Mouse (Mus musculus) layer of hippocampus, postnatal 14 days (tissue): ENCODE results near the gene Cdc20b. TPM values are rescaled to one million over a fixed set of nuclear protein-coding genes. Genes with fewer than 3 reads are reported as not detected.
A peak's percentile ranks its signal among the peaks of the same experiment; 100 is the strongest.

ENCODE experiments used
- DNase-seq, 2 experiments: peaks; one replicate each; pipeline ENCODE4 v3.0.0; 2021 to 2022; ENCODE audit warnings: low spot score in 2 of 2, mixed read lengths in 1 of 2
- total RNA-seq, 2 experiments: library from RNA; stranded (reverse); gene quantifications; 2 replicates each; pipeline ENCODE4 v1.2.3; 2021

Cdc20b gene
- total RNA-seq, 2 experiments from 2014 or later, result 0.21 TPM; not detected in 1

DNA sequence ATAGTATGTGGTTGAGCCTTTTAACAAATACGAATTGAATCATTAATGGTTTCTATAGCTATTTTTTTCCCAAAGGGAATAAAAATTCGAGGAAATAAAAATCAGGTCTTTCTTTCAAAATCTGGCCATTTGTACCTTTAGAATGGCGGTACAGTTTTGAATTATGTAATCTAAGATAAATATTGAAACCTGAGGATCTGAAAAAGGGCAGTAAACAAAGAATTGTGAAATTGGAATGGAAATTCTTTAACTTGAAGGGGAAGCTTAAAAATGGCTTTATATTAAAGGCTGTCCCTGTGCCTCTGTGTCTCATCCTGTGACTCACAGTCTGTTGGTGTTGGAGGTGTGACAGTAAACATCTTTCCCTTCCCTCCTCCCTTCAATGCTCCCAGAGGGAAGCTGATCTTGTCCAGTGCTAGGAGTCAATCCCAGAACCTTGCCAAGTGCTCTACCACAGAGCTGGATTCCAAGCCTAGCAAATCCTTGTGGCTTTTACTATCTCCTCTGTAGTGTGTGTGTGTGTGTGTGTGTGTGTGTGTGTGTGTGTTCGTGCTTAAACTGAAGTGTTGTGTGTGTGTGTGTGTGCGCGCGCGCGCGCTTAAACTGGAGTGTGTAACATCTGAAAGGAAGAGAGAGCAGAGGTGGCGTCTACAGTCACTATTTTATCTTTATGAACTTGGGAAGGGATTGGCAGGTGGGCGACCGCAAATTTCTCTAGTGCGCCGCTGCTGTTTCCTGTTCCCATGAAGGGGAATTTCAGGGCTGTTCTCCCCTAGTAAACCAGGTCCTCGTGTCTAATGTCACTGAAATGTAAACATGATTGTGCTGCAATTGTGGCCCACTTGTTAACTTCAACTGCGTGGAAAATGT is 11.4 kb upstream of the Cdc20b start:
- no peak for DNase-seq

DNA sequence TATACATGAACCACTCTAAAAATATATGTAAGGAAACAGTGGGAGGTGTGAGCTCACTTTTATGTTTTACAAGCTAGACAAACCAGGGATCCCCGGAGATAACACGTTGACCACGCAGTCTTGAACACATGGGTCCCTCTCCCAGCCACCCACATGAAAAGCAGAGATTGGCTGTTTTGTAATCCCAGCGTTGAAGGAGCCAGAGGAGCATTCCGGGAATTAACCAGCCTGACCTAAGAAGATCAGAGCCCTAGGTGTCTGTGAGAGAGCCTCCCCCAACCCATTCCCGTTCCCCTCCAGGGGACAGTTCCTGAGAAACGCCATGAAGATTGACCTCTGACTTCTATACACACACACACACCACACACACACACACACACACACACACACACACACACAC is 3.6 kb upstream of the Cdc20b start:
- no peak for DNase-seq

DNA sequence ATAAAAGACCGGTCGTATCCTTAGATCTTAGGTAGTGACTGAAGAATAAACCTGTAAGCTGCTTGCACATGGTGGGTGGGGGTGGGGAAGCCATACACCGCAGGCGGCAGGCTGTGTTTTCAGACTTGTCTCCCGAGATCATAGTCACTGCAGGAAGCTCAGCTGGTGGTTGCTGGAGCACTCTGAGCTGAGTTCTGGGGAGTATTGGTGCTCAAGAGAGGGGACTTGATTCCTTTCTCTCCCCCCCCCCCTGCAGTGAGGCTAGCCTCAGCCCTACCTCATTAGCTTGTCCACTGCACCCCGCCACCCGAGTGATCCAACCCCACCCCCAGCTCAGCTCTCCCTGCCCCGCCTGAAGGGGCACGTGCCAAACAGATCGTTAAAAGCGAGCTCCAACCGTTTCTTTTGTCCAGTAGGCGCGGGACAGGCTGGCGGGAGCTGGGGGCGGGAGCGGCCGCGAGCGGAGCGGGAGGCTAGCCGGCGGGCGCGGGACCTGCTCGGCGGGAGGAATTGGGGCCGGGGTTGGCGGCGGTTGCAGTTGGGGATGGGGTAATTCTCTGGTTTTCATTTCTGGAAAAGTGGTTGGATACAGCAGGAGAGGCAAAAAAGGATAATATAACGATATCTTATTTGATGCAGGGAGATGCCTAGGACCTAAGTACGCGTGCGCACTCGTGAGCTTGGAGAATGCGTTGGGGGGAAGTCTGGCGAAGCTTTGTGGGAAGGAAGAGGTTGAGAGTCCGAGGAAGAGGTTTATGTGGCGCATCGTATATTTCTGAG is 2.9 kb upstream of the Cdc20b start:
- DNase-seq, result no peak

DNA sequence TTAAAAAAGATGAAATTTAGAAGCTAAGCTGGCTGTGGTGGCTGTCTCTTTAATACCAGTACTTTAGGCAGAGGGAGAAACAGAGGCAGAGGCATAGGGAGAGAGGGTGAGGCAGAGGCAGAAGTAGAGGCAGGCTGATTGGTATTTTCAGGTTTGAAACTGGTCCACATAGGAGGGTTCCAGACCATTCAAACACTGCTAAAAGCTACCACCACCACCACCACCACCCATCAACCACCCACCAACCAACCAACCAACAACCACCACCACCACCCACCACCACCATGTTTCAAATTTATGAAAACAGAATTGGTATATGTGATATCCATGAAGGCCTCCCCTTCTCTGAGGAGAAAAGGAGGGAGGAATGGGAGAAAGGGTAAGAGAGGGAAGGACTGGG is 2.1 kb upstream of the Cdc20b start:
- no peak for DNase-seq

DNA sequence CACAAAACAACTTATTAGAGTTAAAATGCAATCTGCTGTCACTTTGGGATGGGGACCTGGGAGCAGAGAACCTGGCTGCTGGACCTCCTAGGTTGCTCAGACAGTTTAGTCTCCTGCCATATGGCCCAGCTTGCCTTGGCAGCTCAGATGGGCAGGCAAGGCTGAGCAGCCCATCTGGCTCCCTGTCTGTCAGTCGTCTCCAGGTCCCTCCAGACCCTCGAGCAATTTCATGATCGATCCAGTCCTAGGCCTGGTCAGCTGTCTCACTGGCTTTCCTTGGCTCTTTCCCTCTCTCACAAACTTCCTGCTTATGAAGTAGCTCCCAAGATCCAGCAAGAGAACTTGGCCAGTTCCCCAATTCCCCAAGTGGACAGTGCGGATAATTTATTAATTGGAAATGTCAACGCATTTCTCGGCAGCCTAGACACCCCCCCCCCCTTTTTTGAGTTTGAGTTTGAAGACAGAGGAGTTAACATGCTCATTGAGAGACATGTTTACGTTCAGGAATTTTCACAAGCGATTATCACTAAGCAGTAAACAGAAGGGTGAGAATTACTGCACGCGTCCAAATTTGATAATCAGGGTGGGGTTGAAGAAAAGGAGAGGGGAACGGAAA is 532 bp upstream of the Cdc20b start:
- no peak for DNase-seq

DNA sequence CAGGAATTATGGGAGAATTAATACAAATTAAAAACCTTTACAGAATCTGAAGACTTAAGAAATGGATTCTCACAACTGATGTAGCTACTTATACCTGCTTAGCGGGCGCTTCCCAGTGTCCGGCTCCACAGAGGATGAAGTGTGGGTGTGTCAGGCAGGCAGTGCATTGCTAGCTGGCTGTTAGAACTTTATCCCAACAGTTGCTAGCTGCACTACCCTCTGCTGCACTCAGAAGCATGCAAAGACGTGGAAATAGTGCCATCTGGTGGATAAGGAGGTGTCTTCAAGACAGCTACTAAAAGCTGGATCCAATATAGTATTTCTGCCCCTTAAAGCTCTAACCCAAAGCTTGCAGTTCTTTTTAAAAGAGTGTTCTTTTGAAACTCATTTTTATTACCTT is 941 bp downstream of the Cdc20b start:
- DNase-seq, result peak; percentile 58 to 90

DNA sequence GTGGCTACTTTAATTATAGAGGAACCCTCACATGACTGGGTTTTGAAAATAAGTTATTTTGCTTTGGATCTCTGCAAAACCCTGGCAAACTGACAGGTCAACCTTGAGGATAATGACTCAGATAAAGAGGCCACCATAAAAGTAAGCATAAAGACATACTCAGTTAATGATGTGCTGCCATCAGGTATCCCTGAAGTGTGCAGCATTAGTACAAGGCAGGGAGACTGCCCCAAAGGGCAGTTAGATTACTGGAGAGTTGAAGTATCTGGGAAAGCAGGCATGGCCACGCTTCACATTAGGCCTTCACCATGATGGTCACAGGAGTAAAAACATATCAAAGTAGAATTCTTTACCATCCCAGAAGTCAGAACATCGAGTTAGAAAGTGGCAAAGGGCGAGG is 10.0 kb downstream of the Cdc20b start:
- no peak for DNase-seq

DNA sequence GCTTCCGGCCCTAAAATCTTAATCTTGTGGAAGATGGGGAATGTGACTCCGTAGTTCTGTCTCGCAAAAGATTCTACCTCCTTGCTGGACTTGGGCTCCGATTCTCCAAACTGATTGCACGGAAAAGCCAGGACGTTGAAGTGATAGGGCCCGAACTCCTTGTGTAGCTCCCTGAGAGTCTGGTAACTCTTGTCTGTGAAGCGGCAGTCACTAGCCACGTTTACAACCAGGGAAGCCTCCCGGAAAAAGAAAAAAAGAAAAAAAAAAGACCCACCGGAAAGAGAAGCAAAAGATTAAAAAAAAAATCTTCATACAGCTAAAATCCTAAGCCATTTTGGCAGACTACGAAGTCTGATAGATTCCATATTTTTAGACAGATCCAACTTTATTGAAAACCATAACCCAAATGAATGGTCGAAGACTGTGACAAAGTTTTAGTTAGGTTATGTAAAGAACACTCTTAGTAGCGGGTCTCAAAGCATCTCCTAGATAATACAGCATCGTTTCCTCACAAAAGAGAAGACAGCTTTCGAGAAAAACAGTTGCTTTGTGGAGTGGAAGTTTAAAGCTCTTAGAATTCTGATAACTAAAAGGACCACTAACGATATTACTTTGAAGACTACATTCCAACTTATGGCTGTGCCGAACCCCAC is 10.7 kb downstream of the Cdc20b start:
- no peak for DNase-seq

DNA sequence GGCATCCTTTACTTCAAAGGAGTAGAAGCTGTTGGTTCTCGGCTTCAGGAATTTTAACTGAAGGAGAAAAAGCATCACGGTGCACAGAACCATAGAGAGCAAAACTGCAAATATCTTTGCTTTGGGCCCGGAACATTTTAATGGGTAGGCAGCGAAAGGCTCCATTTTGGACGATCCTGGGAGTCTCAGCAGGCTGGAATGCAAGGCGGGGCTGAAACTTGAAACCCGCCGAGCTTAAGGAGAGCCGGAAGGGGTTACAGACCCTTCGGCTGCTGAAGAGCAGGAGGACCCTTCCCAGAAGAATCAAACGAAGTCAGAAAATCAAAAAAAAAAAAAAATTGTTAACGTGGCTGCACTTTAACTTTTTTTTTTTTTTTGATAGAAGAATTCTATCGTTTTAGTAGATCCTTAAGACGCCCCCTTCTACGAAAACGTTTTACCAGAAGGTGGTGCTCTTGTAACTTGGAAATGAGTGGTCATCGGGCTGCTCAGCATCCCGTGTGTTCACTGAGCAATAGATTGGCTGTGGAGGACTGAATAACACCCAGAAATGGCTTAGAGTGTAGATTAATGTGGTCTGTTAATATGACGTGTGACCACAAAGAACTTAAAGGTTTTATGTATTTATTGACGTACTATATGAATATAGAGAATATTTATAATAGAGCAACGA is 11.4 kb downstream of the Cdc20b start, which contains the start of gene Gpx8:
TSS of gene Gpx8 (minus strand) at position 200 of the 673 bp plus-strand sequence.
- DNase-seq, result peak; percentile 17 to 50

DNA sequence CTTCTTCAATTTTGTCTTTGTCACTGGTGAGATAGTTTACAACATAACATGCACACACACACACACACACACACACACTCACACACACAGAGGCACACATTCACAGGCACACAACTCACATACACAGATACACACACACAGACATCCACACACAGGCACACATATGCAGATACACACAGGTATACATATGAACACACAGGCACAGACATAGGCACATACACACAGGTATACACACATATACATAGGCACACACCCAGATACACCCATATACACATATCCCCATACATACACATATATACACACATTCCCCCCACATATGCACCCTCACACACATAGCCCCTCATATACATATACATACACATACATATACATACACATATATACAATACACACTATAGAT is 12.1 kb downstream of the Cdc20b start:
- no peak for DNase-seq

DNA sequence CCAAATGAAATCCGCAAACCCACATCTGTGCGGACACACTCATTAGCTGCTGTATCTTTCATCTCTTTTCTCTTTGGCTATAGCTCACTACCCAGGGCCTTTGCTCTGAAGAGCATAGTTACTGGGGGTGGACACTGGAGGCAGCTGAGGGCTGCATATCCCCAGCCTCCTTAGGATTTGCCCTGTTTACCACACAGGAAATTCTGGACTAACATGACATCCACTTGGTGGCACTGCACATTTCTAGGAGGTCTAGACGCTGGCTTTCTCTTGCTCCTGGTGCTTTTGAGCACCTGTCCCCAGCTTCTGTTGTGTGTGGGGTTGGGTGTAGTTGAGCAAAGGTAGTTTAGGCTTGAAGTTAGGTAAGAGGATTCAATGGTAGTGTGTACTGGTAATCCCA is 12.7 kb downstream of the Cdc20b start:
- no peak for DNase-seq

DNA sequence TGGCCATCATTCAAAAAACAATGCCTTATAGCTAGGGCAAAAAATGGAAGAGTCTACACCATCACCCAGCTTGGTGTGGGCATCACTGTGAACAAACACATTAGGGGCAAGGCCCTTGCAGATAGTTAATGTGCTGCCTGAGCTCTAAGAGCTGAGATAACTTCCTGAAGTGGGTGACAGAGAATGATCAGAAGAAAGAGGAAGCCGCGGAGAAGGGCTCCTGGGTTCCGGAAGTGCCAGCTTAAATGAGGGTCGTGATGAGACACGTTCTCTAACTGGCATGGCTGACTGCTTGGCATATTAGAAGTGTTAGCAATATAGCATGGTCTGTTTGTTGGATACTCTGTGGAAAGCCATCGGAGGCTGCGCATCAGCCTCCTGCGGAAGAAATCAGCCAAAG is 19.3 kb downstream of the Cdc20b start:
- DNase-seq, result no peak

DNA sequence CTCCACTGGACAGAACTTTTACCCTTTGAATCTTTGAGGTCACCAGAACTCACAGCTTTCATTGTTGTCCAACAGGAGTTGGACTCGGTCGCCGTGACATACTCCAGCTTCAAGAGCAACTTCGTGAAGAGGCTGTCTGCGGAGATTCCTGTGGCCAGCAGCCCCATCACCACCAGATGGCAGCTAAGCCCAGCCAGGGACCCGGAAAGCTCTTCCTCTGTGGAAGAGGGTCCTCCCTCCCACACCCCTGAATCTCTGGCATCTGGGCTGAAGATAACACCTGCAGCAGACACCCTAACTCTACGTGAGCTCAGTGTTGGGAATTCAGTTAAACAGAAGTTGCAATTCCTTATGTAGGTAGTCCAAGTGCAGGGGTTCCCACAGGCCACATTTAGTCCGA is 20.9 kb downstream of the Cdc20b start:
- DNase-seq, result no peak

DNA sequence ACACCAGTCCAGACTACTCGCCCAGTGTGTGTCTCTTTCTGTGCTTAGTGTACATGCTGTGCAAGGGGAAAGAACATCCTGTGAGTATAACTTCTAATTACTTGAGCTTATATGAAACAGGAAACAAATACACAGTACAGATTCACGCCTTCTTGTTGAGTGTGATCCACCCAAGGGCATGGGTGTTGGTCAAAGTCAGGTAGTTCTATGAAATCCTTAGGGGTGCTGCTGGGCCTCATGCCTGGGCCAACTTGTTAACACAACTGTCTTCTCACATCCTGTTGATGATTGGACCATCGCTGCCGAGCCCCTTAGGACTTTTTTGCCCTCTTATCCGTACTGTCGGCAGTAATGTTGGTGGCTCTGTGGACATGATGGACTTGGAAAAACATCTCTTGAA is 26.8 kb downstream of the Cdc20b start:
- DNase-seq, result no peak

DNA sequence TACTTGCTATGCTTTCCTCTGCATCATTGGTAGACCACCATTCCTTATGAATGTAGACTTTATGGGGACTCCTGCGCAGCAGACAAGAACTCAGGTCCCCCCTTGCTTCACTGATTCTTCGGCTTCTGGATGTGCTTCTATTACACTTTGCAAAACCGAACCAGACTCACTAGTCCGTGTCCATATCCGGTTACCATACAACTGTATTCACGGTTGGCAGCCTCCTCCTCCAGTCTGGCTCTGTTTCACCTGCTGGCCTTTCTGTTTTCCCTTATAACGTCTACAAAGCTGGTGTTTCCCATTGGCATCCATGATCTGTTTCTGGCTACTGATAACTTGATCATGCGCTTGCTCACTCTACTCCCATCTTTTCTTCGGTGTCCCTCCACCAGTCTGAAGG is 29.6 kb downstream of the Cdc20b start:
- DNase-seq, result no peak

DNA sequence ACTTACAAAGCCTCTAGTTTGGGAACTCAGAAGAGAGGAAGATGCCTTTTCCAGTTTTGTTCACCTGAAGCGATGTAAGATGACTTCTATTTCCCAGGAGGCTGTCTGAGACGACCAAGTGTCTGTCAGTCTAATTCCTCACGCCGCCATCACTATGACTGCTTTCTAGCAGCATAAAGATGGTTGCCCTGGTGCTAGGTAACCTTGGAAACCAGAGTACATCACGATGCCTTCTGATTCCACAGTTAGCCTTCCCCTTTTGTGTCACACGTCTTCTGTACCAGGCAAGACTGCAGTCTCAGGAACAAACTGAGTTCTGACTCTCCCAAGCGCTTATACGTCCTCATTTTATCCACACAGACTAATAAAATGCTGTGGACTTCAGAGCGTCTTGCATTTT is 44.1 kb downstream of the Cdc20b start:
- DNase-seq, result no peak

DNA sequence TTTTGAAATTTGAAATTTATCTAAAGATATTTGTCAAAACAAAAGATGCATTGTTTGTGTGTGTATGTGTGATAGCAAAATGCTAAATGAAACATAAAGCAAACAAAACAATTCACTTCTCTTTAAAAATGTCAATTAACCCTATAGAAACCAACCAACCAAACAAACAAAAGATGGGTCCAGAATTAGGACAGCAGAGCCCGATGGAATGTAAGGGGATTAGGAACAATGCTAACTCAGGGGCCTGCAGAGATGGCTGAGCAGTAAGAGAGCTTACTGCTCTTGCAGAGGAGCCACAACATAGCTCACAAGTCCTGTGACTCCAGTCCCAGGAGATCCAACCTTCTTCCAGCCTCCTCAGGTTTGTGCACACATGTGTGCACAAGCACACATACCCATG is 47.2 kb downstream of the Cdc20b start:
- no peak for DNase-seq

DNA sequence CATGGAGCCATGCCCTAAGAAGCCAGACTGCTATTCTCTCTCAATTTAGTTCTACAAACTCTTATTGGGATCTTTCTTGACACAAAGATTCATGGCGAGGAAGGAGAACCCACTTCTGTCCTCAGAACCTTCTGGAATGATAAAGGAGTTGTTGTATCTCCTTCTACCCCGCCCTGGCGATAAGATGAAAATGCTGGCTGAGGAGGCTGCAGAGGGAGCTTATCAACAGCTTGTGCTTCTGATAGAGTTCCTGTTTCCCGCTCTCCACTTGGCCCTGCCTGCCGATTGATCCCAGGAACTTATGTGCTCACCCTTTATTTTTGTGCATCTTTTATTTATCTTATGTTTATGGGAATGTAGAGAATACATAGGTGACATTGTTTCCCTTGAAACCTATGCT is 49.8 kb downstream of the Cdc20b start:
- DNase-seq, result no peak

DNA sequence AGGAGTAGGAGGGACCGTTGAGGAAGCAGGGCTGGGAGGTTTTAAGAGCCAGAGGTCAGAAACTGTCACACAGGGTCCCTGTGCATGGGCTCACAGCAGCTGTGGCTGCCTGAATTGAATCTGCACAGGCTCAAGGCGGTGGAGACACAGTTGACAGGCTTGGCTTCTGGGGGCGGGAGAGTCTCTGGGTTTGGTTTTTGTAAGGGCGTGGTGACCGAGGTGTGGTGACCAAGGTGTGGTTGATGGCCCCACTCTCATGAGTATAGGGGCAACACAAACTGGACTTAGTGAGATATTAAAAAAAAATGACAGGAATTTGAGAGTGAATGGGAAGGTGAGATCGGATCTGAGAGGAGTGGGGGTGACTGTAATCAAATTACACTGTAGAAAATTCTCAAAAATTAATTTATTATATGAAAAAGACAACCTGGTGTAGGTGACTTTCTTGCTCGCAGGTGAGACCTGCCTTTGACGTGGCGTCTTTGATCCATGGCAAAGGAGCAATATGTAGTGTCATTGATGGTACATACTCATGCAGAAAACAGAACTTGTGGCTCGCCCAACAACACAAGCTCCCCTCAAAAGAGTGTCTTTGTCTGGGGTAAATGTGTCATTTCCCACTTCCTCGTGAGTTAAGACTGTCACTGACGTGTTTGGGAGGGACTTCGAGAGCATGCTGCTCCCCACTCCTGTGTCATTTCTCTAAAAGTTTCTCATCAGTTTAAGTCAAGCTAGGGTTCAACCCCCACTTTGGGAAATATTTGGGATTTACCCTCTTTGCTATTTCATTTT is 52.5 kb downstream of the Cdc20b start:
- no peak for DNase-seq

DNA sequence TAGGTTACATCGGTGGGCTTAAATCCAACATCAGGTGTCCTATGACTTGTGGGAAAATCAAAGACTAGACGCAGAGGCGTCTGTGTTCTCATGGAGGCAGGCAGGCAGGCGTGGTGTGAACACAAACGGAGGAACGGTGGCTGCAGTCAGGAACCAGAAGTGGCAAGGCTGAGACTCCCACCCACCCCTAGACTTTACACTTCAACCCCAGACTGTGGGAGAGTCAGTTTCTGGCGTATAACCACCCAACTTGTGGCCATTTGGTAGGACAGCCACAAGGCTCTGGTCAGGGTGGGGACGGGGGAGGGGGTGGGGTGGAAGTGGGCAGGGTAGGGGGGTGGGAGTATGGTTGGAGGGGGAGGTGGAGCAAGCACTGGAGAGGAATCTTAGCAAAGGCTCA is 55.6 kb downstream of the Cdc20b start:
- DNase-seq, result no peak
